Mouse (Mus musculus) ovary, postnatal 36 days (tissue): ENCODE measurements at regions not wholly inside any gene's neighbourhood (a gene's known extent, or its start where the extent isn't known, plus 50 kb on each side); places are given as distances from the start of the nearest gene placed in this dataset.

Source experiments
- DNase-seq: peaks from one replicate; pipeline ENCODE4 v3.0.0; 2022; ENCODE audit warnings: low spot score, mixed read lengths

GRCm38 (mm10) chr10:17654308-17654858 lies 68.6 kb upstream of the Cited2 start:
- DNase-seq = no peak

GRCm38 (mm10) chr10:17655459-17656051 lies 67.5 kb upstream of the Cited2 start:
- DNase-seq = no peak

- DNase-seq = no peak
Measured at GRCm38 (mm10) chr10:17656305-17656704, 66.7 kb upstream of the Cited2 start.

GRCm38 (mm10) chr10:17656872-17657482 lies 66.0 kb upstream of the Cited2 start:
- DNase-seq = no peak

- DNase-seq = no peak
Measured at GRCm38 (mm10) chr10:17659575-17659974, 63.4 kb upstream of the Cited2 start.

GRCm38 (mm10) chr10:17660836-17661452 lies 62.1 kb upstream of the Cited2 start:
- no peak for DNase-seq

GRCm38 (mm10) chr10:17666089-17666488 lies 56.9 kb upstream of the Cited2 start:
- DNase-seq = no peak

- DNase-seq = no peak
Measured at GRCm38 (mm10) chr10:17669401-17669800, 53.6 kb upstream of the Cited2 start.
